Mouse (Mus musculus) forebrain, embryonic 14.5 days (tissue): ENCODE data around the gene Crtac1. TPM values are rescaled to one million over a fixed set of nuclear protein-coding genes. Genes with fewer than 3 reads are reported as not detected.

Source experiments
- ATAC-seq: fragments of 200-750 bp; cut with Nextera tagmentation; 2 replicates; pipeline ENCODE4 v1.8.0; 2017; ENCODE audit warnings: mild to moderate bottlenecking, moderate library complexity
- DNase-seq: peaks from one replicate; pipeline ENCODE4 v3.0.0-alpha.2; 2015; ENCODE audit warnings: low spot score
- H3K27ac ChIP-seq: fragments of 300-500 bp; sonication (generic); 2 replicates; pipeline ENCODE4 v1.5.1; 2014; ENCODE audit warnings: low read depth, mild to moderate bottlenecking, control low read depth, low read length, moderate library complexity
- H3K27me3 ChIP-seq: fragments of 300-500 bp; sonication (generic); replicated peaks from 2 replicates; pipeline ENCODE4 v1.6.1; 2014; ENCODE audit warnings: low read length, control low read depth, mixed read lengths; ENCODE audit not compliant: control insufficient read depth, insufficient read depth
- H3K36me3 ChIP-seq: fragments of 300-500 bp; sonication (generic); 2 replicates; pipeline ENCODE4 v1.6.1; 2014; ENCODE audit warnings: low read length, control low read depth; ENCODE audit not compliant: control insufficient read depth, insufficient read depth
- H3K4me1 ChIP-seq: fragments of 300-500 bp; sonication (generic); 2 replicates; pipeline ENCODE4 v1.6.1; 2014; ENCODE audit warnings: antibody characterized with exemption, low read length, control low read depth; ENCODE audit not compliant: control insufficient read depth, insufficient read depth
- H3K4me2 ChIP-seq: fragments of 300-500 bp; sonication (generic); 2 replicates; pipeline ENCODE4 v1.6.1; 2014; ENCODE audit warnings: mild to moderate bottlenecking, control low read depth, low read length
- H3K4me3 ChIP-seq: fragments of 300-500 bp; sonication (generic); 2 replicates; pipeline ENCODE4 v1.5.1; 2014; ENCODE audit warnings: low read depth, low read length, control low read depth
- H3K9ac ChIP-seq: fragments of 300-500 bp; sonication (generic); 2 replicates; pipeline ENCODE4 v1.6.1; 2014; ENCODE audit warnings: mild to moderate bottlenecking, low read length, control low read depth, moderate library complexity
- H3K9me3 ChIP-seq: fragments of 300-500 bp; sonication (generic); replicated peaks from 2 replicates; pipeline ENCODE4 v1.6.1; 2016; ENCODE audit warnings: low read length, control low read depth, mixed read lengths; ENCODE audit not compliant: control insufficient read depth
- WGBS: fragments of 180-500 bp; shearing (Covaris S2); extraction: QIAGEN DNeasy Blood & Tissue Kit; methylation state at CpG from one replicate; pipeline ENCODE4 v1.1.7; 2014; 5-methylcytosine and 5-hydroxymethylcytosine counted together
- microRNA-seq: library from miRNA; unstranded; fragments of <30 nt; microRNA quantifications from one replicate; pipeline ENCODE4, GENCODE M21; 2016
- polyA plus RNA-seq: library from polyadenylated mRNA; unstranded; fragments of >200 nt; fragmentation: Nextera tagmentation; extraction: Ambion mirVana; gene quantifications from 2 replicates; pipeline ENCODE4 v1.2.1, GENCODE M21; 2014

Gene Crtac1
- polyA plus RNA-seq, 1 experiment from 2014 or later: 17.3 TPM

GRCm38 (mm10) chr19:42238341-42238715 is 193.3 kb downstream of the Crtac1 start:
- Histone ChIP-seq H3K27ac (peak overlapping the region; percentile 22; the same call in 1 of the 2 replicates), H3K4me1 (peaks cover 4% of the 10 kb centered on the region; the same call in 1 of the 2 replicates), H3K4me2 (no peak overlapping the region), H3K36me3 (no peaks in the 10 kb centered on the region), H3K9me3 (no peaks in the 10 kb centered on the region), H3K9ac (no peak overlapping the region), H3K27me3 (no peaks in the 10 kb centered on the region), H3K4me3 (no peak overlapping the region)
- WGBS: 73% methylated on average over 7 of the region's 7 CpGs
- ATAC-seq (no peak), DNase-seq (no peak)

DNA sequence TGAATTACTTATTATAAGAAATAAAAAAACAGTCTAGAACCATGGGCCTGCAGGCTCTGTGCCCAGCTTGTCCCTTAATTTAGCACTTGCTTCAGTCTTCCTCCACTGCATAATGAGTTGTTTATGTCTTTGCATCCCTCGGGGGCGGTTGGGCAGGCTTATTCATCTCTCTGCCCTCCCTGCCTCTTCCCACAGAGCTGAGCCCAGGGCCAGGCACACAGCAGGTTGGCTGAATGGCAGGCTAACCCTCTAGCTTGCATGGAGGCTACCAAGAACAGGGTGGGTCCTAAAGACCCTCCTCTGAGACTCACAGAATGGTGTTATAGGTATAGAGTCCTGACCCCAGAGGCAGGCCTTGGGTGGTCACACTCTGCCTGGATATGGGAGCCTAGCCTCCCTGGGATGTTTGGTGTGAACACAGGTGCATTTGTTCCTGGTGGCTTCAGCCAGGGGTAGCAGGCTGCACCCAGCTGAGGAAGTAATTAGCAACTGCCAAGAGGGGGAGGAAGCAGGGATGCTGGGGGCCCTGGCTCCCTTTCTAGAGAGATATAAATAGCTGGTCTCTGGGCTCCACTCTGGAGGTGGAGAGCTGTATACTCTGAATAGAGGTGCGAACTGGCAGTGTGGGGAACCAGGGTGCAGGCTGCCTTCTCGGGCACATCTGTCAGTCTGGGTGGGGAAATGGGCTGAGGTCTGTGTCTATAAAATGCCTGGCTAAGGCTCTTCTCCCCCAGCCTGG is 193.8 kb downstream of the Crtac1 start:
- 8% methylated on average over 4 of the region's 4 CpGs for WGBS
- Histone ChIP-seq H3K27ac (peak overlapping the region; percentile 22; the same call in 1 of the 2 replicates), H3K9me3 (no peaks in the 10 kb centered on the region), H3K36me3 (no peaks in the 10 kb centered on the region), H3K4me3 (no peak overlapping the region), H3K9ac (no peak overlapping the region), H3K27me3 (no peaks in the 10 kb centered on the region), H3K4me2 (no peak overlapping the region), H3K4me1 (peaks cover 4% of the 10 kb centered on the region; the same call in 1 of the 2 replicates)
- DNase-seq (peak; percentile 46), ATAC-seq (peak; percentile 44; the same call in 1 of the 2 replicates)

Small RNA genes lying within 50 kb of the gene (microRNA-seq; reads per million reads assigned to microRNA genes)
- gene Gm26339: not detected
- gene Mir3085: 1.1 reads per million

Other genes with a start within 250 kb of the Crtac1 start
- 0.78 and 0.81 TPM in 2 replicates for gene Sfrp5, start 229.5 kb downstream of the Crtac1 start, polyA plus RNA-seq
- 13.8 and 18.6 TPM in 2 replicates for gene Golga7b, start 184.2 kb downstream of the Crtac1 start, polyA plus RNA-seq
- gene R3hcc1l, start 87.0 kb upstream of the Crtac1 start, polyA plus RNA-seq: 15.8 and 16.1 TPM in 2 replicates
- gene Loxl4, start 181.0 kb upstream of the Crtac1 start, polyA plus RNA-seq: 0.07 and 0.13 TPM in 2 replicates